Mouse (Mus musculus) C3H10T1/2 (cell line): ENCODE results near the gene Vmn1r207-ps. TPM values are rescaled to one million over a fixed set of nuclear protein-coding genes. Genes with fewer than 3 reads are reported as not detected.

Experiments
- polyA plus RNA-seq, 2 experiments: library from polyadenylated mRNA; unstranded; fragments of >200 nt; fragmentation: generic; extraction: Trizol; gene quantifications; one replicate each; pipeline ENCODE4 v1.2.1; 2012; ENCODE audit warnings: missing spikeins in 2 of 2

The Vmn1r207-ps gene
- not detected for polyA plus RNA-seq

GRCm38 (mm10) chr13:22729529-22729928 lies at the start of gene Vmn1r207-ps:
Vmn1r207-ps (minus strand) TSS chr13:22729629.

GRCm38 (mm10) chr13:22777300-22777699 lies 47.9 kb upstream of the Vmn1r207-ps start, which contains the start of gene Vmn1r208:
Vmn1r208 (minus strand) TSS chr13:22777400.

Other genes starting within 250 kb of the Vmn1r207-ps start
- not detected for gene Vmn1r202, start 224.2 kb downstream of the Vmn1r207-ps start, polyA plus RNA-seq
- not detected for gene Vmn1r203, start 211.5 kb downstream of the Vmn1r207-ps start, polyA plus RNA-seq
- gene Vmn1r204, start 176.4 kb downstream of the Vmn1r207-ps start, polyA plus RNA-seq, result not detected
- gene Vmn1r205, start 136.6 kb downstream of the Vmn1r207-ps start, polyA plus RNA-seq, result not detected
- not detected for gene Vmn1r206, start 105.4 kb downstream of the Vmn1r207-ps start, polyA plus RNA-seq
- not detected for gene Vmn1r208, start 47.8 kb upstream of the Vmn1r207-ps start, polyA plus RNA-seq
- gene Vmn1r209, start 80.1 kb upstream of the Vmn1r207-ps start, polyA plus RNA-seq, result not detected
- gene Vmn1r210, start 101.7 kb upstream of the Vmn1r207-ps start, polyA plus RNA-seq, result under 1 TPM in 1 of 2 experiments, not detected in 1; 0.02 TPM
- gene Vmn1r211, start 127.9 kb upstream of the Vmn1r207-ps start, polyA plus RNA-seq, result not detected
- gene Vmn1r212, start 154.6 kb upstream of the Vmn1r207-ps start, polyA plus RNA-seq, result not detected